Mouse (Mus musculus): Measurements from ENCODE around the gene Scaper. TPM values are rescaled to one million over a fixed set of nuclear protein-coding genes. Genes with fewer than 3 reads are reported as not detected.

The Scaper gene
- 9.4 and 10.0 TPM in 2 replicates for polyA plus RNA-seq (2014; fragmentation: Nextera tagmentation; extraction: Ambion mirVana)

DNA sequence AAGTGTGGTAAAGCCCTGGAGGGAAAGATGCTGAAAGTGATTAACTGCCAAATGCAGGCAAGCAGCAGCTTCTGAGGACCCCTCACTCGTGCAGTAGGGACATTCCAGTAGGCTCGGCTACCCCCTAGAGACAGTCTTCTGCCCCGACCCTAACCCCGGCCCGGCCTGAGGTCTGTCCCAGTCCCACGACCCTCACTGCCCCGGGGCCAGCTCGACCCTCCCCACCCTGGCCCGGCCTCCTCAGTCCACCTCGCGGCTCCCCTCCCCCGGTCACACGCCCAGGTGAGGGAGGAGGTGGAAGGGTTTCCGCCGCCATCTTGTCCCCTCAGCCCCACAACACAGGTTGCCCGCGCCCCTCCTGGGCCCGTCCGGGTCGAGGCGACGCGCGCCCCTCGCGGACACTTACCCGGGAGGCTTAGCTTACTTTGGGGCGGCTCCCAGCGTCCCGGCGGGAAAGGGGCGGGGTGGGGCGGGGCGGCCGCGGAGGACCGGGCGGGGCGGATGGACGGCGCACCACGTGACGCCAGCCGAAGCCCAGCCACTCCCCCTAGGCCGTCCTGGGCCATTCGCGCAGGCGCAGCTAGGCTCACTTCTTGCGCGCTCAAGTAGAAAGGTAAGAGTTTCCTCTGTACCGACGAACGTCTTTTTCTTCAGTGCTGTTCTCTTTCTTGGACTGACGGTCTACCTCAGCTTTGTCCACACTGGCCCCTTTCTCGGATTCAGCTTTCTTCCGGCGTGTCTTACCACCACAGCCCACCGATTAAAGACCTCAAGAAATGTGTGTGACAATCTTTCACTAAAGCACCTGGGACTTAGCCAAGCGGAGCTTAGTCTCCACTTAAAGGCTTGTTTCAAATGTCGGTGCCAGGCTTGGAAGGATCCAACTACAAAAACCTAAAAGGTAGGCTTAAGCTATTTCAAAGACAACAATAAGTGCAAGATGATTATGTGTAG, at the start of gene Scaper:
TSS of gene Scaper (minus strand) at position 456 of the 954 bp plus-strand sequence.
- Histone ChIP-seq H3K9ac (ENCODE audit: low read length) (peak within 1 kb of the TSS; percentile 83), H3K4me2 (ENCODE audit: low read length) (peak within 1 kb of the TSS; percentile 87), H3K4me3 (ENCODE audit: low read depth, low read length) (peak within 1 kb of the TSS; percentile 69), H3K27ac (ENCODE audit: low read depth) (peak within 1 kb of the TSS; percentile 69), H3K27me3 (replicated peaks; ENCODE audit: control insufficient read depth, insufficient read depth, low read length) (no peaks in the 10 kb centered on the region), H3K4me1 (replicated peaks; ENCODE audit: control insufficient read depth, insufficient read depth, low read length) (peaks cover 11% of the 10 kb centered on the region; the same call in 1 of the 2 replicates), H3K9me3 (ENCODE audit: control insufficient read depth, low read length) (no peaks in the 10 kb centered on the region), H3K36me3 (ENCODE audit: control insufficient read depth, insufficient read depth, low read length) (no peaks in the 10 kb centered on the region)
- 2% methylated on average over 51 of the region's 60 CpGs for WGBS
- ATAC-seq (replicated peaks; ENCODE audit: low FRiP score, low TSS enrichment, low read depth) = peak; percentile 98
- DNase-seq (ENCODE audit: low spot score) = peak; percentile 94

- Histone ChIP-seq H3K36me3 (ENCODE audit: control insufficient read depth, insufficient read depth, low read length) (no peaks in the 10 kb centered on the region), H3K27me3 (replicated peaks; ENCODE audit: control insufficient read depth, insufficient read depth, low read length) (no peaks in the 10 kb centered on the region), H3K9me3 (ENCODE audit: control insufficient read depth, low read length) (no peaks in the 10 kb centered on the region), H3K4me2 (ENCODE audit: low read length) (no peak overlapping the region), H3K27ac (ENCODE audit: low read depth) (no peak overlapping the region), H3K9ac (ENCODE audit: low read length) (no peak overlapping the region), H3K4me1 (replicated peaks; ENCODE audit: control insufficient read depth, insufficient read depth, low read length) (no peaks in the 10 kb centered on the region), H3K4me3 (ENCODE audit: low read depth, low read length) (no peak overlapping the region)
- DNase-seq (ENCODE audit: low spot score) (no peak), ATAC-seq (replicated peaks; ENCODE audit: low FRiP score, low TSS enrichment, low read depth) (no peak)
- 33% methylated on average over 1 of the region's 1 CpGs for WGBS
Observed at GRCm38 (mm10) chr9:55946819-55947218, 8.9 kb upstream of the Scaper start.

DNA sequence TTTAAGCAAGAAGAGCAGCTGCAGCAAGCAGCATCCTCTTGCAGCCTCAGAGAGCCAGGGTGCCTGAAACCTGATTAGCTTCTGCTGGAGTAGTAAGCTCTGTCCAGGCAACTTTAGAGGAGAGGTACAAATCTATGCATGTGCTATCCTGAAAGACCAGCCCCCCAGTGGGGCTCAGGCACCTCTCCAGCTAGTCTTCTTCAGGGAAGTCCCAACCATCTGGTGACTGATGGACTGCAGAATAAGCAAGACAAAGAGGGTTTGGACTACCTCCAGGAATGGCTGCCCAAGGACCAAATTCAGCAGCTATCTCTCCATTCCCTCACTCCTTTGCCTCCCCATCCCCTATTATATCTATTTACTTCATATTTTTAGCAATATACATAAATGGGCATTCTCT, 3.4 kb upstream of the Scaper start:
- H3K9me3 ChIP-seq (ENCODE audit: control insufficient read depth, low read length) = no peaks in the 10 kb centered on the region
- DNase-seq (ENCODE audit: low spot score) (no peak), ATAC-seq (replicated peaks; ENCODE audit: low FRiP score, low TSS enrichment, low read depth) (no peak)
- H3K9ac ChIP-seq (ENCODE audit: low read length) = no peak overlapping the region
- H3K27ac ChIP-seq (ENCODE audit: low read depth) = no peak overlapping the region
- no peaks in the 10 kb centered on the region for H3K27me3 ChIP-seq (replicated peaks; ENCODE audit: control insufficient read depth, insufficient read depth, low read length)
- H3K4me2 ChIP-seq (ENCODE audit: low read length) = no peak overlapping the region
- peaks cover 11% of the 10 kb centered on the region; the same call in 1 of the 2 replicates for H3K4me1 ChIP-seq (replicated peaks; ENCODE audit: control insufficient read depth, insufficient read depth, low read length)
- no peaks in the 10 kb centered on the region for H3K36me3 ChIP-seq (ENCODE audit: control insufficient read depth, insufficient read depth, low read length)
- H3K4me3 ChIP-seq (ENCODE audit: low read depth, low read length) = no peak overlapping the region

- Histone ChIP-seq H3K9ac (ENCODE audit: low read length) (peak overlapping the region; percentile 83), H3K4me2 (ENCODE audit: low read length) (peak overlapping the region; percentile 87), H3K36me3 (ENCODE audit: control insufficient read depth, insufficient read depth, low read length) (no peaks in the 10 kb centered on the region), H3K27ac (ENCODE audit: low read depth) (no peak overlapping the region), H3K4me1 (replicated peaks; ENCODE audit: control insufficient read depth, insufficient read depth, low read length) (peaks cover 11% of the 10 kb centered on the region; the same call in 1 of the 2 replicates), H3K9me3 (ENCODE audit: control insufficient read depth, low read length) (no peaks in the 10 kb centered on the region), H3K27me3 (replicated peaks; ENCODE audit: control insufficient read depth, insufficient read depth, low read length) (no peaks in the 10 kb centered on the region), H3K4me3 (ENCODE audit: low read depth, low read length) (peak overlapping the region; percentile 69)
- DNase-seq (ENCODE audit: low spot score) (peak; percentile 57), ATAC-seq (replicated peaks; ENCODE audit: low FRiP score, low TSS enrichment, low read depth) (no peak)
- WGBS = 37% methylated on average over 6 of the region's 6 CpGs
Observed at GRCm38 (mm10) chr9:55938618-55938985, 683 bp upstream of the Scaper start.

GRCm38 (mm10) chr9:55937224-55937663, 675 bp downstream of the Scaper start:
- Histone ChIP-seq H3K4me1 (replicated peaks; ENCODE audit: control insufficient read depth, insufficient read depth, low read length) (peaks cover 11% of the 10 kb centered on the region; the same call in 1 of the 2 replicates), H3K9me3 (ENCODE audit: control insufficient read depth, low read length) (no peaks in the 10 kb centered on the region), H3K4me3 (ENCODE audit: low read depth, low read length) (peak overlapping the region; percentile 69), H3K9ac (ENCODE audit: low read length) (peak overlapping the region; percentile 83), H3K4me2 (ENCODE audit: low read length) (peak overlapping the region; percentile 87), H3K27ac (ENCODE audit: low read depth) (peak overlapping the region; percentile 69; the same call in 1 of the 2 replicates), H3K36me3 (ENCODE audit: control insufficient read depth, insufficient read depth, low read length) (no peaks in the 10 kb centered on the region), H3K27me3 (replicated peaks; ENCODE audit: control insufficient read depth, insufficient read depth, low read length) (no peaks in the 10 kb centered on the region)
- DNase-seq (ENCODE audit: low spot score) (peak; percentile 63), ATAC-seq (replicated peaks; ENCODE audit: low FRiP score, low TSS enrichment, low read depth) (peak; percentile 1; the same call in 1 of the 2 replicates)
- WGBS = 30% methylated on average over 5 of the region's 5 CpGs

DNA sequence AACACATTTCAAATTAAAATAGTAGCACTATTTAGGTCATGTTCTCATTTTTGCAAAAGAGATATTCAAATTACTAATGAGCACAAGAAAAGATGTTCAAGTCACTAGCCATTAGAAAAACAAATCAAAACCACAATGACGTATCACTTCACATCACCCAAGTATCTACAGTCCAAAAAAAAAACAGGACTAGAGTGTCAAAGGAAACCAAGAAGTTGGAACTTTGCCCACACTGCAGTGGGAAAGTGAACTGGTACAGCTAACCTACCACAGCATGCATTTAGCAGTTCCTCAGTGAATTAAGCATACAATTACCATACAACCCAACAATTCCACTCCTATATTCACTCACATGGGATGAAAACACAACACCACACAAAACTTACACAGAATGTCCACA, 5.4 kb downstream of the Scaper start:
- DNase-seq (ENCODE audit: low spot score) = no peak
- no peak for ATAC-seq (replicated peaks; ENCODE audit: low FRiP score, low TSS enrichment, low read depth)
- Histone ChIP-seq H3K36me3 (ENCODE audit: control insufficient read depth, insufficient read depth, low read length) (no peaks in the 10 kb centered on the region), H3K27ac (ENCODE audit: low read depth) (no peak overlapping the region), H3K27me3 (replicated peaks; ENCODE audit: control insufficient read depth, insufficient read depth, low read length) (no peaks in the 10 kb centered on the region), H3K9ac (ENCODE audit: low read length) (no peak overlapping the region), H3K4me2 (ENCODE audit: low read length) (no peak overlapping the region), H3K4me1 (replicated peaks; ENCODE audit: control insufficient read depth, insufficient read depth, low read length) (peaks cover 4% of the 10 kb centered on the region; the same call in 1 of the 2 replicates), H3K4me3 (ENCODE audit: low read depth, low read length) (no peak overlapping the region), H3K9me3 (ENCODE audit: control insufficient read depth, low read length) (no peaks in the 10 kb centered on the region)
- WGBS = 71% methylated on average over 1 of the region's 1 CpGs

DNA sequence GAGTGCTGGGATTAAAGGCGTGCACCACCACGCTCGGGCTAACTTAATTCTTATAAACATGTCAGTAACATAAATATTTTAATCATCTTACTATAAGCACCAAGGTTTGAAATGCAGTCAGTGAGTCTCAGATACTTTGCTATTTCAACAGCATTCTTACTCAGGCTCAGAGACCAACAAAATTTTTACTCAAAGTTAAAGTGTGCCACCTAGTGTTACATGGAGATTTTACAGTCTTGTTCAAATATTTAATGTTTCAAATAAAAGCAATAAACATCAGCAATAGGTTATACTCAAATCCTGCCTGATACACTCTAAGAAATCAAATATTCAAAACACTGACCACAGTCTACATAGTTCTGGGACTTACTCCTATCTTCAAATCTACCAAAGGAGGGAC, 19.3 kb downstream of the Scaper start:
- DNase-seq (ENCODE audit: low spot score) = no peak
- Histone ChIP-seq H3K4me1 (replicated peaks; ENCODE audit: control insufficient read depth, insufficient read depth, low read length) (no peaks in the 10 kb centered on the region), H3K27me3 (replicated peaks; ENCODE audit: control insufficient read depth, insufficient read depth, low read length) (no peaks in the 10 kb centered on the region), H3K4me2 (ENCODE audit: low read length) (no peak overlapping the region), H3K4me3 (ENCODE audit: low read depth, low read length) (no peak overlapping the region), H3K27ac (ENCODE audit: low read depth) (no peak overlapping the region), H3K9me3 (ENCODE audit: control insufficient read depth, low read length) (no peaks in the 10 kb centered on the region), H3K36me3 (ENCODE audit: control insufficient read depth, insufficient read depth, low read length) (no peaks in the 10 kb centered on the region), H3K9ac (ENCODE audit: low read length) (no peak overlapping the region)
- no peak for ATAC-seq (replicated peaks; ENCODE audit: low FRiP score, low TSS enrichment, low read depth)
- WGBS = 49% methylated on average over 3 of the region's 3 CpGs

DNA sequence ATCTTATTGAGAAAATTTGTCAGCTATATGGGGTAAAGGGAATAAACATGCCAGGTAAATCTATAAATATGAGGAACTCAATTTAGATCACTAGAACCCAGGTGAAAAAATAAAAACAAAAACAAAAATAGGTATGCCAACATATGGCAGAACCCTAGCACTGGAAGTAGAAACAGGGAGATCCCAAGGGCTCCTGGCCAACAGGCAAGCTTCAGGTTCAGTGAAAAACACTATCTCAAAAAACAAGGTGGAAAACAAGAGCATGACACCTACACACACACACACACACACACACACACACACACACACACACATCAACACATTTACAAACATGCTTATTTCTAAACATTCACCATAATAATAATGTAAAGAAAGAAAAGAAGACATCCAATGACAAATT, 21.2 kb downstream of the Scaper start:
- H3K36me3 ChIP-seq (ENCODE audit: control insufficient read depth, insufficient read depth, low read length) = no peaks in the 10 kb centered on the region
- H3K27ac ChIP-seq (ENCODE audit: low read depth) = no peak overlapping the region
- no peak for ATAC-seq (replicated peaks; ENCODE audit: low FRiP score, low TSS enrichment, low read depth)
- no peaks in the 10 kb centered on the region for H3K4me1 ChIP-seq (replicated peaks; ENCODE audit: control insufficient read depth, insufficient read depth, low read length)
- no peak overlapping the region for H3K4me2 ChIP-seq (ENCODE audit: low read length)
- no peak overlapping the region for H3K9ac ChIP-seq (ENCODE audit: low read length)
- no peak for DNase-seq (ENCODE audit: low spot score)
- no peak overlapping the region for H3K4me3 ChIP-seq (ENCODE audit: low read depth, low read length)
- H3K9me3 ChIP-seq (ENCODE audit: control insufficient read depth, low read length) = no peaks in the 10 kb centered on the region
- H3K27me3 ChIP-seq (replicated peaks; ENCODE audit: control insufficient read depth, insufficient read depth, low read length) = no peaks in the 10 kb centered on the region

Measured in intestine, embryonic 14.5 days (tissue).